Mouse (Mus musculus) heart, adult 2 months (tissue): ENCODE measurements around the gene Cpsf6.

Experiments used
- CTCF ChIP-seq: fragments of 200-600 bp; IDR thresholded peaks from 2 replicates; pipeline ENCODE4 v1.8.1; 2022; ENCODE audit warnings: antibody characterized with exemption, mild to moderate bottlenecking, moderate library complexity
- POLR2A ChIP-seq: fragments of 200-500 bp; IDR thresholded peaks from 2 replicates; pipeline ENCODE4 v1.6.1; 2011; ENCODE audit warnings: mild to moderate bottlenecking, low read depth, low read length, control low read depth; ENCODE audit not compliant: insufficient read depth

GRCm38 (mm10) chr10:117341029-117341428 is 38.8 kb downstream of the Cpsf6 start:
- no peak for TF ChIP-seq CTCF
- TF ChIP-seq POLR2A: no peak
